Mouse (Mus musculus): ENCODE results near the gene Tmod1.

DNA sequence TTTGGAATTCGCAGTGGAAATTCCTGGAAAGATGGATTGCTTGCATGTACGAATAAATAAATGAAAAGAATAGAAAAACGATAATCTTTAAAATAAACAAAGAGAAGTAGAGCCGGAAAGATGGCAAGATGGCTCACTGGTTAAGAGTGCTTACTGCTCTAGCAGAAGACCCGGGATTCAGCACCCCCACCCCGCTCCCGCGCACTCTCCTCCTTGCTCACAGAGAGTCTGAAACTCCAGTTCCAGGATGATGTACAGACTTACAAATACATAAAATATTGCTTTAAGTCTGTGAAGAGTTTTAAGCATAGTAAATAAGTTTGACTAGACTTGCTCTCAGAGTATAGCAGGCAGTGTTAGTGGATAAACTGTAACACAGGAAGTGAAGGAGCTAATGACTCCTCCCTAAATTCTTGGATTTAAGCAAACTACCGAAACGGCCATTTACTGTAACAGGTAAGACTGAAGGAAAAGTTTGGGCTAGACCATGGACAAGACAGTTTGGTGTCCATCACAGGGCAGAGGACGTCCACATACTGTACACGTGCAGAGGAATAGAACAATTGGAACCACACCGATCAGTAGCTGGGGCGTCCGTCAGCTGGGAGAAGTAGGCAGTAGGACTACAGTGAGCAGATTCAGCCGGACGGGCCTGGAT is 99.0 kb downstream of the Tmod1 start:
- no peak for TF ChIP-seq CTCF (IDR thresholded peaks at IDR 0.05; ENCODE audit: extremely low read depth, insufficient read depth, insufficient read length, insufficient replicate concordance)
- no peak for TF ChIP-seq POLR2A (IDR thresholded peaks at IDR 0.05; ENCODE audit: low read depth, low read length)

Measured in spleen, adult 2 months (tissue).